Comparison of ENCODE assay signal across 28 mouse cellular contexts in the genomic region with DNA sequence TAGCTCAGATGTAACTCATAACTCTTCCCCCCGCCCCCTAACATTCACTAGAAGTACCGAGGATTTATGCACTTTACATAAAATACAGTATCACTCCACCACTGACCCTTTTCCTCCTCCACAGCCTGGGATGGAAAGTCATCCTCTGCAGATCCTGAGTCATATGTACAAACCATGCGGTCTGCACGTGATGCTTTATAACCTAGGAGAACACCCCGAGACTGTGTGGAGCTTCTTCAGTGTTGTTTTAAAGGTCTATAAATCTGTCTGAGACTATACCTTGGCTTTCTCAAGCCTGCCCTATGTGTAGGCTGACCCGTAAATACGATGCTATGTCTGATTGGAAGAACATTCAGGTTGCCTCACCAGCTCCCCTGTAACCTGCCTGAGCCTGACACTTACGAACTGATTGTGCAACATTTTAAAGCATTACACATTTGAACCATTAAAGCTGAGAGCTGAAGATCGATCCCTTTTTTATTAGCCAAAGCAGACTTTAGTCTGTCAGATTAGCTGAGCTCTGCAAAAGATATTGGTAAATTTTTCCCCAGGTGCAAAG.
DNase-seq lines count a peak whose midpoint lies in the region; ATAC-seq and TF ChIP-seq lines count a peak whose summit lies in the region.
"Had no signal": no experiment of that assay in that cellular context is flagged by ENCODE, and none has a peak within 500 bp of the region (broad histone marks: within the 10 kb centered on the region; RNA-seq: fewer than 3 reads in every experiment).

No protein-coding gene starts in this region.

- H3K9me3 ChIP-seq in limb, embryonic 13.5 days: no peaks in the 10 kb centered on the region
- no peaks in the 10 kb centered on the region for H3K9me3 ChIP-seq in limb, embryonic 10.5 days (replicated peaks)
- no peaks in the 10 kb centered on the region for H3K9me3 ChIP-seq in intestine, embryonic 15.5 days
- H3K9me3 ChIP-seq in limb, embryonic 14.5 days (ENCODE audit: control insufficient read depth, low read length): 0 out of 2 replicates have a peak, but pooled peaks cover 3% of the 10 kb centered on the region
- H3K9me3 ChIP-seq: embryonic facial prominence, embryonic 10.5 days; embryonic facial prominence, embryonic 13.5 days; hindbrain, embryonic 10.5 days; hindbrain, embryonic 13.5 days had no signal

- no peak for TF ChIP-seq POLR2A in limb, embryonic 14.5 days (IDR thresholded peaks at IDR 0.05; ENCODE audit: borderline replicate concordance, extremely low read depth, insufficient read depth, insufficient read length)

- no peak overlapping the region for H3K4me3 ChIP-seq in limb, embryonic 13.5 days
- no peak overlapping the region for H3K4me3 ChIP-seq in limb, embryonic 10.5 days
- no peak overlapping the region for H3K4me3 ChIP-seq in intestine, embryonic 15.5 days (replicated peaks)
- no peak overlapping the region for H3K4me3 ChIP-seq in limb, embryonic 14.5 days (replicated peaks; ENCODE audit: low read length)
- H3K4me3 ChIP-seq: embryonic facial prominence, embryonic 10.5 days; embryonic facial prominence, embryonic 13.5 days; erythroblast, embryonic 14.5 days; hindbrain, embryonic 10.5 days; hindbrain, embryonic 13.5 days had no signal

- H3K27me3 ChIP-seq in limb, embryonic 13.5 days: no peaks in the 10 kb centered on the region
- H3K27me3 ChIP-seq in limb, embryonic 10.5 days (ENCODE audit: low read depth, poor library complexity, severe bottlenecking): no peaks in the 10 kb centered on the region
- H3K27me3 ChIP-seq in intestine, embryonic 15.5 days (replicated peaks): no peaks in the 10 kb centered on the region
- H3K27me3 ChIP-seq in limb, embryonic 14.5 days (ENCODE audit: control insufficient read depth, insufficient read depth, low read length): no peaks in the 10 kb centered on the region
- H3K27me3 ChIP-seq: embryonic facial prominence, embryonic 13.5 days; hindbrain, embryonic 13.5 days had no signal

- WGBS in limb, embryonic 13.5 days: 53% methylated on average over 9 of the region's 9 CpGs
- WGBS in limb, embryonic 10.5 days: 78% methylated on average over 9 of the region's 9 CpGs
- WGBS in intestine, embryonic 15.5 days: 60% methylated on average over 9 of the region's 9 CpGs
- WGBS in limb, embryonic 14.5 days: 58% methylated on average over 9 of the region's 9 CpGs

- no peak overlapping the region for H3K4me2 ChIP-seq in limb, embryonic 13.5 days (replicated peaks)
- no peak overlapping the region for H3K4me2 ChIP-seq in intestine, embryonic 15.5 days (replicated peaks)
- H3K4me2 ChIP-seq in limb, embryonic 14.5 days (replicated peaks; ENCODE audit: low read depth, low read length, severe bottlenecking): no peak overlapping the region
- H3K4me2 ChIP-seq: embryonic facial prominence, embryonic 13.5 days; heart, embryonic 11.5 days; hindbrain, embryonic 13.5 days had no signal

- DNase-seq in limb, embryonic 10.5 days (ENCODE audit: low spot score): no peak
- DNase-seq in gonadal fat pad, adult 2 months (ENCODE audit: low read depth): peak; percentile 84
- DNase-seq in limb, embryonic 14.5 days (ENCODE audit: low spot score): no peak
- DNase-seq in retina, embryonic 14.5 days (ENCODE audit: low spot score): no peak
- DNase-seq: adrenal gland, adult 8-10 months; adrenal gland, postnatal 25 days; cerebellum, adult 11-12 months; cerebellum, adult 8-10 months; cerebellum, postnatal 10 days; cerebellum, postnatal 36 days; embryo, embryonic 11 days; gastrocnemius, postnatal 10 days; gastrocnemius, postnatal 36 days; heart, adult 11 months; heart, postnatal 36 days had no signal

- no peak overlapping the region for H3K9ac ChIP-seq in limb, embryonic 13.5 days
- H3K9ac ChIP-seq in intestine, embryonic 15.5 days: no peak overlapping the region
- H3K9ac ChIP-seq in limb, embryonic 14.5 days (ENCODE audit: low read depth, low read length, severe bottlenecking): no peak overlapping the region
- H3K9ac ChIP-seq: embryonic facial prominence, embryonic 13.5 days; hindbrain, embryonic 13.5 days had no signal

- no peak overlapping the region for H3K27ac ChIP-seq in limb, embryonic 13.5 days
- H3K27ac ChIP-seq in limb, embryonic 10.5 days: no peak overlapping the region
- H3K27ac ChIP-seq in intestine, embryonic 15.5 days: no peak overlapping the region
- no peak overlapping the region for H3K27ac ChIP-seq in limb, embryonic 14.5 days (replicated peaks; ENCODE audit: low read depth, low read length)
- H3K27ac ChIP-seq: embryonic facial prominence, embryonic 10.5 days; embryonic facial prominence, embryonic 13.5 days; hindbrain, embryonic 10.5 days; hindbrain, embryonic 13.5 days had no signal

- peak; percentile 59; the same call in 1 of the 2 replicates for ATAC-seq in limb, embryonic 13.5 days (ENCODE audit: low FRiP score, low read depth)
- peak; percentile 87 for ATAC-seq in intestine, embryonic 15.5 days
- peak; percentile 60; the same call in 1 of the 2 replicates for ATAC-seq in limb, embryonic 14.5 days (ENCODE audit: low FRiP score, low read depth)
- no peak for ATAC-seq in CD4-positive, CD25-positive, alpha-beta regulatory T cell, adult 4 months
- ATAC-seq in erythroid progenitor cell, adult 5-6 weeks (replicated peaks; ENCODE audit: low FRiP score, poor library complexity, severe bottlenecking): no peak
- ATAC-seq: activated CD4-positive, CD25-positive, alpha-beta regulatory T cell, adult 4 months; forebrain, embryonic 14.5 days; hindbrain, embryonic 16.5 days had no signal

- no peaks in the 10 kb centered on the region for H3K36me3 ChIP-seq in limb, embryonic 13.5 days
- no peaks in the 10 kb centered on the region for H3K36me3 ChIP-seq in limb, embryonic 10.5 days
- no peaks in the 10 kb centered on the region for H3K36me3 ChIP-seq in intestine, embryonic 15.5 days
- H3K36me3 ChIP-seq in limb, embryonic 14.5 days (ENCODE audit: control insufficient read depth, insufficient read depth, low read length): no peaks in the 10 kb centered on the region
- H3K36me3 ChIP-seq: embryonic facial prominence, embryonic 10.5 days; embryonic facial prominence, embryonic 13.5 days; hindbrain, embryonic 10.5 days; hindbrain, embryonic 13.5 days had no signal

- peaks cover 4% of the 10 kb centered on the region for H3K4me1 ChIP-seq in limb, embryonic 13.5 days
- H3K4me1 ChIP-seq in limb, embryonic 10.5 days: no peaks in the 10 kb centered on the region
- no peaks in the 10 kb centered on the region for H3K4me1 ChIP-seq in intestine, embryonic 15.5 days (replicated peaks)
- peaks cover 3% of the 10 kb centered on the region; the same call in 1 of the 2 replicates for H3K4me1 ChIP-seq in limb, embryonic 14.5 days (ENCODE audit: control insufficient read depth, insufficient read depth, low read length)
- H3K4me1 ChIP-seq: embryonic facial prominence, embryonic 13.5 days had no signal

Comparison
In these comparisons a context has a peak if more than half of its experiments do, and no peak if none do; other contexts are left out.
1. ATAC-seq: peak in limb, embryonic 13.5 days (single experiment), intestine, embryonic 15.5 days (single experiment) and limb, embryonic 14.5 days (single experiment); none in CD4-positive, CD25-positive, alpha-beta regulatory T cell, adult 4 months (single experiment) and erythroid progenitor cell, adult 5-6 weeks (single experiment).